Mouse (Mus musculus): ENCODE measurements around the gene Fam83f.

Gene Fam83f

GRCm38 (mm10) chr15:80671295-80672252, at the start of gene Fam83f:
Gene Fam83f, plus strand, starts transcription at chr15:80671847.
- no peak for DNase-seq (ENCODE audit: low spot score)

GRCm38 (mm10) chr15:80623171-80623837, 48.3 kb upstream of the Fam83f start:
- DNase-seq (ENCODE audit: low spot score): peak; percentile 52

GRCm38 (mm10) chr15:80626472-80626871, 45.2 kb upstream of the Fam83f start:
- no peak for DNase-seq (ENCODE audit: low spot score)

- DNase-seq (ENCODE audit: low spot score): no peak
Measured at GRCm38 (mm10) chr15:80630147-80630546, 41.5 kb upstream of the Fam83f start.

GRCm38 (mm10) chr15:80630711-80631110, 40.9 kb upstream of the Fam83f start:
- DNase-seq (ENCODE audit: low spot score): peak; percentile 27

- no peak for DNase-seq (ENCODE audit: low spot score)
Measured at GRCm38 (mm10) chr15:80631311-80631710, 40.3 kb upstream of the Fam83f start.

GRCm38 (mm10) chr15:80632280-80632893, 39.3 kb upstream of the Fam83f start:
- DNase-seq (ENCODE audit: low spot score): no peak

GRCm38 (mm10) chr15:80634391-80635193, 37.1 kb upstream of the Fam83f start:
- peak; percentile 67 for DNase-seq (ENCODE audit: low spot score)

- no peak for DNase-seq (ENCODE audit: low spot score)
Measured at GRCm38 (mm10) chr15:80636757-80637372, 34.8 kb upstream of the Fam83f start.

GRCm38 (mm10) chr15:80639071-80639702, 32.5 kb upstream of the Fam83f start:
- no peak for DNase-seq (ENCODE audit: low spot score)

- DNase-seq (ENCODE audit: low spot score): no peak
Measured at GRCm38 (mm10) chr15:80639874-80640273, 31.8 kb upstream of the Fam83f start.

- no peak for DNase-seq (ENCODE audit: low spot score)
Measured at GRCm38 (mm10) chr15:80641702-80642435, 29.8 kb upstream of the Fam83f start.

- no peak for DNase-seq (ENCODE audit: low spot score)
Measured at GRCm38 (mm10) chr15:80645006-80645797, 26.4 kb upstream of the Fam83f start.

- DNase-seq (ENCODE audit: low spot score): no peak
Measured at GRCm38 (mm10) chr15:80648977-80649606, 22.6 kb upstream of the Fam83f start.

- DNase-seq (ENCODE audit: low spot score): no peak
Measured at GRCm38 (mm10) chr15:80650412-80650811, 21.2 kb upstream of the Fam83f start.

- peak; percentile 38 for DNase-seq (ENCODE audit: low spot score)
Measured at GRCm38 (mm10) chr15:80653865-80654264, 17.8 kb upstream of the Fam83f start.

- DNase-seq (ENCODE audit: low spot score): no peak
Measured at GRCm38 (mm10) chr15:80658815-80659471, 12.7 kb upstream of the Fam83f start.

GRCm38 (mm10) chr15:80660963-80661362, 10.7 kb upstream of the Fam83f start:
- DNase-seq (ENCODE audit: low spot score): no peak
